Mouse (Mus musculus) bone marrow, adult 2 months (tissue): ENCODE results near the gene Wdr54.

Experiments
- CTCF ChIP-seq: fragments of 200-500 bp; IDR thresholded peaks from 2 replicates; pipeline ENCODE4 v1.5.1; 2011; ENCODE audit warnings: low read length, control low read depth; ENCODE audit not compliant: control insufficient read depth, insufficient read depth
- POLR2A ChIP-seq: fragments of 200-500 bp; IDR thresholded peaks from 2 replicates; pipeline ENCODE4 v1.6.1; 2011; ENCODE audit warnings: low read depth, mild to moderate bottlenecking, control low read depth, low read length, borderline replicate concordance; ENCODE audit not compliant: control insufficient read depth

GRCm38 (mm10) chr6:83136881-83137575 is 19.2 kb downstream of the Wdr54 start:
- no peak for TF ChIP-seq CTCF
- no peak for TF ChIP-seq POLR2A
